Mouse (Mus musculus): ENCODE measurements around the gene Tmem229b. TPM values are rescaled to one million over a fixed set of nuclear protein-coding genes. Genes with fewer than 3 reads are reported as not detected.

Gene Tmem229b
- polyA plus RNA-seq, 1 experiment, result 0.59 TPM

GRCm38 (mm10) chr12:78984035-78984432, 23.4 kb downstream of the Tmem229b start:
- H3K4me3 ChIP-seq (ENCODE audit: insufficient read depth, poor library complexity, severe bottlenecking), result no peak overlapping the region
- no peak for TF ChIP-seq CTCF (IDR thresholded peaks at IDR 0.05; ENCODE audit: control insufficient read depth, insufficient read depth, insufficient read length)
- no peak for TF ChIP-seq CEBPB (IDR thresholded peaks at IDR 0.05; ENCODE audit: low read depth)
- TF ChIP-seq USF1 (IDR thresholded peaks at IDR 0.05; ENCODE audit: low read depth), result no peak
- no peak for TF ChIP-seq FOSL1 (IDR thresholded peaks at IDR 0.05; ENCODE audit: insufficient read depth, low read length, poor library complexity, severe bottlenecking)
- no peak for TF ChIP-seq MAX (IDR thresholded peaks at IDR 0.05)
- no peak for TF ChIP-seq MYOD1 (IDR thresholded peaks at IDR 0.05; ENCODE audit: control insufficient read depth, insufficient read length, low read depth)
- TF ChIP-seq MYOG (IDR thresholded peaks at IDR 0.05; ENCODE audit: control insufficient read depth, extremely low read depth, insufficient read length), result no peak
- H3ac ChIP-seq (ENCODE audit: control insufficient read depth, insufficient read length, low read depth), result no peak overlapping the region
- no peaks in the 10 kb centered on the region for H3K79me2 ChIP-seq (ENCODE audit: control insufficient read depth, insufficient read depth)
- peaks cover under 1% of the 10 kb centered on the region for H3K27me3 ChIP-seq (ENCODE audit: control insufficient read depth, insufficient read depth, insufficient read length)
- H3K36me3 ChIP-seq (ENCODE audit: control insufficient read depth, insufficient read depth), result no peaks in the 10 kb centered on the region
- H3K79me3 ChIP-seq (ENCODE audit: low read depth), result no peaks in the 10 kb centered on the region

GRCm38 (mm10) chr12:78983296-78984034, 24.0 kb downstream of the Tmem229b start:
- no peaks in the 10 kb centered on the region for H3K79me2 ChIP-seq (ENCODE audit: control insufficient read depth, insufficient read depth)
- no peaks in the 10 kb centered on the region for H3K27me3 ChIP-seq (ENCODE audit: control insufficient read depth, insufficient read depth, insufficient read length)
- TF ChIP-seq USF1 (IDR thresholded peaks at IDR 0.05; ENCODE audit: low read depth), result no peak
- no peak for TF ChIP-seq MAX (IDR thresholded peaks at IDR 0.05)
- TF ChIP-seq MYOD1 (IDR thresholded peaks at IDR 0.05; ENCODE audit: control insufficient read depth, insufficient read length, low read depth), result no peak
- no peak for TF ChIP-seq FOSL1 (IDR thresholded peaks at IDR 0.05; ENCODE audit: insufficient read depth, low read length, poor library complexity, severe bottlenecking)
- no peak for TF ChIP-seq CTCF (IDR thresholded peaks at IDR 0.05; ENCODE audit: control insufficient read depth, insufficient read depth, insufficient read length)
- no peak for TF ChIP-seq CEBPB (IDR thresholded peaks at IDR 0.05; ENCODE audit: low read depth)
- TF ChIP-seq MYOG (IDR thresholded peaks at IDR 0.05; ENCODE audit: control insufficient read depth, extremely low read depth, insufficient read length), result no peak
- no peaks in the 10 kb centered on the region for H3K36me3 ChIP-seq (ENCODE audit: control insufficient read depth, insufficient read depth)
- no peak overlapping the region for H3ac ChIP-seq (ENCODE audit: control insufficient read depth, insufficient read length, low read depth)
- no peaks in the 10 kb centered on the region for H3K79me3 ChIP-seq (ENCODE audit: low read depth)
- no peak overlapping the region for H3K4me3 ChIP-seq (ENCODE audit: insufficient read depth, poor library complexity, severe bottlenecking)

GRCm38 (mm10) chr12:78981938-78982825, 25.2 kb downstream of the Tmem229b start:
- H3K79me3 ChIP-seq (ENCODE audit: low read depth), result no peaks in the 10 kb centered on the region
- peak; percentile 28 for TF ChIP-seq USF1 (IDR thresholded peaks at IDR 0.05; ENCODE audit: low read depth)
- peak; percentile 49 for TF ChIP-seq MYOD1 (IDR thresholded peaks at IDR 0.05; ENCODE audit: control insufficient read depth, insufficient read length, low read depth)
- no peak for TF ChIP-seq CEBPB (IDR thresholded peaks at IDR 0.05; ENCODE audit: low read depth)
- H3K27me3 ChIP-seq (ENCODE audit: control insufficient read depth, insufficient read depth, insufficient read length), result no peaks in the 10 kb centered on the region
- H3K36me3 ChIP-seq (ENCODE audit: control insufficient read depth, insufficient read depth), result no peaks in the 10 kb centered on the region
- H3K79me2 ChIP-seq (ENCODE audit: control insufficient read depth, insufficient read depth), result no peaks in the 10 kb centered on the region
- H3ac ChIP-seq (ENCODE audit: control insufficient read depth, insufficient read length, low read depth), result no peak overlapping the region
- H3K4me3 ChIP-seq (ENCODE audit: insufficient read depth, poor library complexity, severe bottlenecking), result no peak overlapping the region

GRCm38 (mm10) chr12:78981131-78981530, 26.3 kb downstream of the Tmem229b start:
- TF ChIP-seq MYOD1 (IDR thresholded peaks at IDR 0.05; ENCODE audit: control insufficient read depth, insufficient read length, low read depth), result no peak
- TF ChIP-seq USF1 (IDR thresholded peaks at IDR 0.05; ENCODE audit: low read depth), result no peak
- no peak for TF ChIP-seq FOSL1 (IDR thresholded peaks at IDR 0.05; ENCODE audit: insufficient read depth, low read length, poor library complexity, severe bottlenecking)
- no peak for TF ChIP-seq MYOG (IDR thresholded peaks at IDR 0.05; ENCODE audit: control insufficient read depth, extremely low read depth, insufficient read length)
- no peak for TF ChIP-seq MAX (IDR thresholded peaks at IDR 0.05)
- no peak for TF ChIP-seq CTCF (IDR thresholded peaks at IDR 0.05; ENCODE audit: control insufficient read depth, insufficient read depth, insufficient read length)
- TF ChIP-seq CEBPB (IDR thresholded peaks at IDR 0.05; ENCODE audit: low read depth), result no peak
- Histone ChIP-seq H3K27me3 (ENCODE audit: control insufficient read depth, insufficient read depth, insufficient read length) (no peaks in the 10 kb centered on the region), H3ac (ENCODE audit: control insufficient read depth, insufficient read length, low read depth) (no peak overlapping the region), H3K79me2 (ENCODE audit: control insufficient read depth, insufficient read depth) (no peaks in the 10 kb centered on the region), H3K4me3 (ENCODE audit: insufficient read depth, poor library complexity, severe bottlenecking) (no peak overlapping the region), H3K79me3 (ENCODE audit: low read depth) (no peaks in the 10 kb centered on the region), H3K36me3 (ENCODE audit: control insufficient read depth, insufficient read depth) (no peaks in the 10 kb centered on the region)

GRCm38 (mm10) chr12:78980683-78981091, 26.7 kb downstream of the Tmem229b start:
- Histone ChIP-seq H3ac (ENCODE audit: control insufficient read depth, insufficient read length, low read depth) (no peak overlapping the region), H3K79me3 (ENCODE audit: low read depth) (no peaks in the 10 kb centered on the region), H3K79me2 (ENCODE audit: control insufficient read depth, insufficient read depth) (no peaks in the 10 kb centered on the region), H3K27me3 (ENCODE audit: control insufficient read depth, insufficient read depth, insufficient read length) (no peaks in the 10 kb centered on the region), H3K4me3 (ENCODE audit: insufficient read depth, poor library complexity, severe bottlenecking) (no peak overlapping the region), H3K36me3 (ENCODE audit: control insufficient read depth, insufficient read depth) (no peaks in the 10 kb centered on the region)
- no peak for TF ChIP-seq MYOD1 (IDR thresholded peaks at IDR 0.05; ENCODE audit: control insufficient read depth, insufficient read length, low read depth)
- no peak for TF ChIP-seq MAX (IDR thresholded peaks at IDR 0.05)
- no peak for TF ChIP-seq CEBPB (IDR thresholded peaks at IDR 0.05; ENCODE audit: low read depth)
- TF ChIP-seq CTCF (IDR thresholded peaks at IDR 0.05; ENCODE audit: control insufficient read depth, insufficient read depth, insufficient read length), result no peak
- TF ChIP-seq USF1 (IDR thresholded peaks at IDR 0.05; ENCODE audit: low read depth), result no peak
